Mouse (Mus musculus) hindbrain, embryonic 14.5 days (tissue): ENCODE data around the gene 4930507D05Rik. TPM values are rescaled to one million over a fixed set of nuclear protein-coding genes. Genes with fewer than 3 reads are reported as not detected.

Source experiments
- ATAC-seq: fragments of 200-750 bp; cut with Nextera tagmentation; 2 replicates; pipeline ENCODE4 v1.8.0; 2017; ENCODE audit warnings: moderate number of reproducible peaks, mild to moderate bottlenecking, moderate TSS enrichment, moderate library complexity; ENCODE audit not compliant: low FRiP score
- DNase-seq: peaks from one replicate; pipeline ENCODE4 v3.0.0-alpha.2; 2015; ENCODE audit warnings: low spot score
- H3K27ac ChIP-seq: fragments of 300-500 bp; sonication (generic); 2 replicates; pipeline ENCODE4 v1.5.1; 2014; ENCODE audit warnings: mild to moderate bottlenecking, moderate library complexity
- H3K27me3 ChIP-seq: fragments of 300-500 bp; sonication (generic); 2 replicates; pipeline ENCODE4 v1.6.1; 2014; ENCODE audit warnings: mild to moderate bottlenecking, low read length, mixed read lengths; ENCODE audit not compliant: control insufficient read depth, insufficient read depth
- H3K36me3 ChIP-seq: fragments of 300-500 bp; sonication (generic); replicated peaks from 2 replicates; pipeline ENCODE4 v1.6.1; 2014; ENCODE audit not compliant: control insufficient read depth, insufficient read depth
- H3K4me1 ChIP-seq: fragments of 300-500 bp; sonication (generic); replicated peaks from 2 replicates; pipeline ENCODE4 v1.6.1; 2014; ENCODE audit warnings: antibody characterized with exemption, low read length, mixed read lengths; ENCODE audit not compliant: control insufficient read depth, insufficient read depth
- H3K4me2 ChIP-seq: fragments of 300-500 bp; sonication (generic); replicated peaks from 2 replicates; pipeline ENCODE4 v1.6.1; 2014; ENCODE audit warnings: mild to moderate bottlenecking, moderate library complexity
- H3K4me3 ChIP-seq: fragments of 300-500 bp; sonication (generic); replicated peaks from 2 replicates; pipeline ENCODE4 v1.5.1; 2014; ENCODE audit warnings: mild to moderate bottlenecking, low read length
- H3K9ac ChIP-seq: fragments of 300-500 bp; sonication (generic); 2 replicates; pipeline ENCODE4 v1.6.1; 2014
- H3K9me3 ChIP-seq: fragments of 300-500 bp; sonication (generic); 2 replicates; pipeline ENCODE4 v1.6.1; 2016; ENCODE audit warnings: low read length; ENCODE audit not compliant: control insufficient read depth
- WGBS: fragments of 180-500 bp; shearing (Covaris S2); extraction: QIAGEN DNeasy Blood & Tissue Kit; methylation state at CpG from one replicate; pipeline ENCODE4 v1.1.7; 2014; 5-methylcytosine and 5-hydroxymethylcytosine counted together
- polyA plus RNA-seq: library from polyadenylated mRNA; unstranded; fragments of >200 nt; fragmentation: Nextera tagmentation; extraction: Ambion mirVana; gene quantifications from 2 replicates; pipeline ENCODE4 v1.2.1, GENCODE M21; 2014

4930507D05Rik gene
- polyA plus RNA-seq, 1 experiment from 2014 or later = 1.3 TPM

- WGBS = 23% methylated on average over 15 of the region's 15 CpGs
- DNase-seq = peak; percentile 86
- Histone ChIP-seq H3K9me3 (no peaks in the 10 kb centered on the region), H3K9ac (no peak overlapping the region; the same call in 1 of the 2 replicates), H3K4me2 (peak overlapping the region; percentile 24; the same call in 1 of the 2 replicates), H3K4me1 (no peaks in the 10 kb centered on the region), H3K36me3 (no peaks in the 10 kb centered on the region), H3K27me3 (no peaks in the 10 kb centered on the region), H3K4me3 (no peak overlapping the region), H3K27ac (no peak overlapping the region)
- peak; percentile 57; the same call in 1 of the 2 replicates for ATAC-seq
Measured at GRCm38 (mm10) chr10:62500088-62500915, 51.0 kb downstream of the 4930507D05Rik start.

Other genes starting within 250 kb of the 4930507D05Rik start
- gene Tspan15, start 218.2 kb upstream of the 4930507D05Rik start, polyA plus RNA-seq = 14.5 and 14.6 TPM in 2 replicates
- 0.12 and 0.19 TPM in 2 replicates for gene Tacr2, start 197.1 kb upstream of the 4930507D05Rik start, polyA plus RNA-seq
- 89.9 and 105 TPM in 2 replicates for gene Hk1, start 69.6 kb upstream of the 4930507D05Rik start, polyA plus RNA-seq
- gene Hkdc1, start 27.0 kb upstream of the 4930507D05Rik start, polyA plus RNA-seq = 0.34 and 0.59 TPM in 2 replicates
- gene Supv3l1, start 249 bp downstream of the 4930507D05Rik start, polyA plus RNA-seq = 18.8 and 20.5 TPM in 2 replicates
- 60.3 and 65.7 TPM in 2 replicates for gene Vps26a, start 37.3 kb downstream of the 4930507D05Rik start, polyA plus RNA-seq
- 11.5 and 13.8 TPM in 2 replicates for gene Srgn, start 78.0 kb downstream of the 4930507D05Rik start, polyA plus RNA-seq
- gene Kif1bp, start 129.0 kb downstream of the 4930507D05Rik start, polyA plus RNA-seq = 90.4 and 96.8 TPM in 2 replicates
- 15.9 and 17.8 TPM in 2 replicates for gene Ddx21, start 152.8 kb downstream of the 4930507D05Rik start, polyA plus RNA-seq
- 87.5 and 90.1 TPM in 2 replicates for gene Ddx50, start 201.7 kb downstream of the 4930507D05Rik start, polyA plus RNA-seq